Mouse (Mus musculus) cerebellum, adult 2 months (tissue): ENCODE data around the gene Ankrd60.

Experiments
- CTCF ChIP-seq: fragments of 200-500 bp; IDR thresholded peaks from 2 replicates; pipeline ENCODE4 v1.5.1; 2011; ENCODE audit warnings: low read depth, mild to moderate bottlenecking, control low read depth, low read length, moderate library complexity, borderline replicate concordance; ENCODE audit not compliant: insufficient read depth
- POLR2A ChIP-seq: fragments of 200-500 bp; IDR thresholded peaks from 2 replicates; pipeline ENCODE4 v1.6.1; 2011; ENCODE audit warnings: low read length, control low read depth, borderline replicate concordance; ENCODE audit not compliant: insufficient read depth

DNA sequence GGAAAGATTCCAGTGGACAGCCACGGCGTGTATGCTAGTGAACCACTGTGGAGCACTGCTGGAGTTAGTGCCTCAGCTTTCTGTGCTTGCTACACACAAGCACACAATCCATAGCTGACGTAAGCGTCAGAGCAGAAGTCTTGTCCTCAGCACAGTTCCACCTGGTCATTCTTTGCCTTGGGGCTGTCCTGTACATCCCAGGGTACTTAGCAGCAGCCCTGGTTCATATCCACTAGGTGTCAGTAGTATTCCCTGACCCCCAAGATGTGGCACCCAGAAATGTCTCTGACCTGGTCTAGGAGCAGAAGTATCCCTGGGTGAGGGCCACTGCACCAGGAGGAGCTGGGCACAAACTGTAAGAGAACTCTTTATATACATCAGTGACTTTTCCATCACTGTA, 42.5 kb upstream of the Ankrd60 start:
- TF ChIP-seq POLR2A (no peak), CTCF (no peak)
